Mouse (Mus musculus) intestine, embryonic 14.5 days (tissue): ENCODE data around the gene Snx27. TPM values are rescaled to one million over a fixed set of nuclear protein-coding genes. Genes with fewer than 3 reads are reported as not detected.
A peak's percentile ranks its signal among the peaks of the same experiment; 100 is the strongest.

Experiments used
- ATAC-seq: fragments of 200-750 bp; cut with Nextera tagmentation; replicated peaks from 2 replicates; pipeline ENCODE4 v1.8.0; 2017; ENCODE audit warnings: low read depth, moderate number of reproducible peaks, moderate TSS enrichment, moderate library complexity; ENCODE audit not compliant: low FRiP score, low TSS enrichment
- DNase-seq: peaks from one replicate; pipeline ENCODE4 v3.0.0-alpha.2; 2018; ENCODE audit warnings: low spot score
- H3K27ac ChIP-seq: fragments of 300-500 bp; sonication (generic); 2 replicates; pipeline ENCODE4 v1.5.1; 2014; ENCODE audit warnings: low read depth, mild to moderate bottlenecking, control low read depth
- H3K27me3 ChIP-seq: fragments of 300-500 bp; sonication (generic); replicated peaks from 2 replicates; pipeline ENCODE4 v1.6.1; 2014; ENCODE audit warnings: low read length, control low read depth; ENCODE audit not compliant: control insufficient read depth, insufficient read depth
- H3K36me3 ChIP-seq: fragments of 300-500 bp; sonication (generic); 2 replicates; pipeline ENCODE4 v1.6.1; 2014; ENCODE audit warnings: low read length, control low read depth; ENCODE audit not compliant: control insufficient read depth, insufficient read depth
- H3K4me1 ChIP-seq: fragments of 300-500 bp; sonication (generic); replicated peaks from 2 replicates; pipeline ENCODE4 v1.6.1; 2014; ENCODE audit warnings: low read length, control low read depth, mixed read lengths; ENCODE audit not compliant: control insufficient read depth, insufficient read depth
- H3K4me2 ChIP-seq: fragments of 300-500 bp; sonication (generic); 2 replicates; pipeline ENCODE4 v1.6.1; 2014; ENCODE audit warnings: low read length
- H3K4me3 ChIP-seq: fragments of 300-500 bp; sonication (generic); 2 replicates; pipeline ENCODE4 v1.5.1; 2014; ENCODE audit warnings: low read depth, low read length, control low read depth, mixed read lengths
- H3K9ac ChIP-seq: fragments of 300-500 bp; sonication (generic); 2 replicates; pipeline ENCODE4 v1.6.1; 2014; ENCODE audit warnings: mild to moderate bottlenecking, low read length
- H3K9me3 ChIP-seq: fragments of 300-500 bp; sonication (generic); 2 replicates; pipeline ENCODE4 v1.6.1; 2016; ENCODE audit warnings: low read length, control low read depth; ENCODE audit not compliant: control insufficient read depth
- WGBS: fragments of 180-500 bp; shearing (Covaris S2); extraction: QIAGEN DNeasy Blood & Tissue Kit; methylation state at CpG from one replicate; pipeline ENCODE4 v1.1.7; 2014; 5-methylcytosine and 5-hydroxymethylcytosine counted together
- polyA plus RNA-seq: library from polyadenylated mRNA; unstranded; fragments of >200 nt; fragmentation: Nextera tagmentation; extraction: Ambion mirVana; gene quantifications from 2 replicates; pipeline ENCODE4 v1.2.1, GENCODE M21; 2014

Snx27 gene
- polyA plus RNA-seq, 1 experiment from 2014 or later: 28.6 TPM

- no peak overlapping the region for H3K9ac ChIP-seq
- WGBS: 73% methylated on average over 1 of the region's 1 CpGs
- no peak overlapping the region for H3K27ac ChIP-seq
- H3K27me3 ChIP-seq: no peaks in the 10 kb centered on the region
- ATAC-seq (no peak), DNase-seq (no peak)
- H3K4me1 ChIP-seq: no peaks in the 10 kb centered on the region
- no peak overlapping the region for H3K4me2 ChIP-seq
- H3K4me3 ChIP-seq: no peak overlapping the region
- H3K9me3 ChIP-seq: no peaks in the 10 kb centered on the region
- H3K36me3 ChIP-seq: no peaks in the 10 kb centered on the region
Measured at GRCm38 (mm10) chr3:94612274-94612673, 29.8 kb upstream of the Snx27 start.

GRCm38 (mm10) chr3:94611834-94612233, 29.3 kb upstream of the Snx27 start:
- H3K27ac ChIP-seq: no peak overlapping the region

GRCm38 (mm10) chr3:94611343-94611742, 28.8 kb upstream of the Snx27 start:
- H3K36me3 ChIP-seq: no peaks in the 10 kb centered on the region
- no peak for DNase-seq
- H3K4me3 ChIP-seq: no peak overlapping the region
- H3K27me3 ChIP-seq: no peaks in the 10 kb centered on the region
- H3K4me1 ChIP-seq: no peaks in the 10 kb centered on the region
- H3K9me3 ChIP-seq: no peaks in the 10 kb centered on the region
- no peak overlapping the region for H3K9ac ChIP-seq
- H3K4me2 ChIP-seq: no peak overlapping the region
- H3K27ac ChIP-seq: no peak overlapping the region
- 52% methylated on average over 4 of the region's 4 CpGs for WGBS
- no peak for ATAC-seq

More at GRCm38 (mm10) chr3:94611834-94612233, 29.3 kb upstream of the Snx27 start:
- WGBS: 72% methylated on average over 5 of the region's 5 CpGs
- Histone ChIP-seq H3K36me3 (no peaks in the 10 kb centered on the region), H3K4me1 (no peaks in the 10 kb centered on the region), H3K27me3 (no peaks in the 10 kb centered on the region), H3K4me3 (no peak overlapping the region), H3K9me3 (no peaks in the 10 kb centered on the region), H3K9ac (no peak overlapping the region), H3K4me2 (no peak overlapping the region)
- no peak for ATAC-seq
- DNase-seq: no peak

GRCm38 (mm10) chr3:94610581-94610980, 28.1 kb upstream of the Snx27 start:
- Histone ChIP-seq H3K36me3 (no peaks in the 10 kb centered on the region), H3K9me3 (no peaks in the 10 kb centered on the region), H3K4me3 (no peak overlapping the region), H3K27me3 (no peaks in the 10 kb centered on the region), H3K4me2 (no peak overlapping the region), H3K27ac (no peak overlapping the region), H3K4me1 (no peaks in the 10 kb centered on the region), H3K9ac (no peak overlapping the region)
- 83% methylated on average over 2 of the region's 2 CpGs for WGBS
- DNase-seq (no peak), ATAC-seq (no peak)

- Histone ChIP-seq H3K4me1 (no peaks in the 10 kb centered on the region), H3K4me2 (no peak overlapping the region), H3K4me3 (no peak overlapping the region), H3K9me3 (no peaks in the 10 kb centered on the region), H3K27me3 (no peaks in the 10 kb centered on the region), H3K27ac (no peak overlapping the region), H3K9ac (no peak overlapping the region), H3K36me3 (no peaks in the 10 kb centered on the region)
- ATAC-seq: no peak
- 92% methylated on average over 3 of the region's 3 CpGs for WGBS
- no peak for DNase-seq
Measured at GRCm38 (mm10) chr3:94609621-94610020, 27.1 kb upstream of the Snx27 start.

GRCm38 (mm10) chr3:94601959-94602358, 19.4 kb upstream of the Snx27 start:
- ATAC-seq: no peak
- DNase-seq: peak; percentile 71
- H3K9ac ChIP-seq: no peak overlapping the region
- no peaks in the 10 kb centered on the region for H3K36me3 ChIP-seq
- WGBS: 0% methylated on average over 4 of the region's 4 CpGs
- no peak overlapping the region for H3K4me3 ChIP-seq
- no peak overlapping the region for H3K27ac ChIP-seq
- no peak overlapping the region for H3K4me2 ChIP-seq
- no peaks in the 10 kb centered on the region for H3K9me3 ChIP-seq
- H3K27me3 ChIP-seq: no peaks in the 10 kb centered on the region
- no peaks in the 10 kb centered on the region for H3K4me1 ChIP-seq

- no peak overlapping the region for H3K9ac ChIP-seq
- 52% methylated on average over 3 of the region's 3 CpGs for WGBS
Measured at GRCm38 (mm10) chr3:94597224-94597779, 14.8 kb upstream of the Snx27 start.

GRCm38 (mm10) chr3:94595871-94596287, 13.4 kb upstream of the Snx27 start:
- Histone ChIP-seq H3K36me3 (no peaks in the 10 kb centered on the region), H3K27ac (no peak overlapping the region), H3K9ac (no peak overlapping the region), H3K9me3 (0 out of 2 replicates have a peak, but pooled peaks cover 2% of the 10 kb centered on the region), H3K4me1 (no peaks in the 10 kb centered on the region), H3K4me3 (no peak overlapping the region), H3K4me2 (no peak overlapping the region), H3K27me3 (no peaks in the 10 kb centered on the region)
- no peak for DNase-seq
- 88% methylated on average over 6 of the region's 6 CpGs for WGBS
- ATAC-seq: no peak

More at GRCm38 (mm10) chr3:94597224-94597779, 14.8 kb upstream of the Snx27 start:
- no peak for ATAC-seq
- no peaks in the 10 kb centered on the region for H3K36me3 ChIP-seq
- no peak overlapping the region for H3K27ac ChIP-seq
- H3K4me2 ChIP-seq: no peak overlapping the region
- no peak for DNase-seq
- 0 out of 2 replicates have a peak, but pooled peaks cover 2% of the 10 kb centered on the region for H3K9me3 ChIP-seq
- no peak overlapping the region for H3K4me3 ChIP-seq
- no peaks in the 10 kb centered on the region for H3K4me1 ChIP-seq
- no peaks in the 10 kb centered on the region for H3K27me3 ChIP-seq

GRCm38 (mm10) chr3:94591066-94591465, 8.6 kb upstream of the Snx27 start:
- H3K9ac ChIP-seq: no peak overlapping the region
- 80% methylated on average over 5 of the region's 5 CpGs for WGBS
- DNase-seq: no peak
- no peak overlapping the region for H3K4me2 ChIP-seq
- no peaks in the 10 kb centered on the region for H3K36me3 ChIP-seq
- H3K9me3 ChIP-seq: 0 out of 2 replicates have a peak, but pooled peaks cover 2% of the 10 kb centered on the region
- no peak overlapping the region for H3K27ac ChIP-seq
- H3K4me3 ChIP-seq: no peak overlapping the region
- ATAC-seq: no peak
- H3K27me3 ChIP-seq: no peaks in the 10 kb centered on the region
- H3K4me1 ChIP-seq: no peaks in the 10 kb centered on the region
